32 mouse cellular contexts compared by ENCODE assay signal in genomic region chr1:172653900-172654299, GRCm38 (mm10). TPM values are rescaled to one million over a fixed set of nuclear protein-coding genes. Genes with fewer than 3 reads are reported as not detected.
"Had no signal": no experiment of that assay in that cellular context is flagged by ENCODE, and none has a peak within 500 bp of the region (broad histone marks: within the 10 kb centered on the region; RNA-seq: fewer than 3 reads in every experiment).

No protein-coding gene starts in this region.

- H3K4me1 ChIP-seq: midbrain, embryonic 12.5 days; neural tube, embryonic 13.5 days had no signal

- H3K27me3 ChIP-seq: midbrain, embryonic 12.5 days; neural tube, embryonic 13.5 days had no signal

- H3K9ac ChIP-seq: liver, embryonic 14.5 days; liver, postnatal 0 days; lung, embryonic 14.5 days; midbrain, embryonic 12.5 days; neural tube, embryonic 13.5 days had no signal

- DNase-seq: kidney, adult 18-20 months; kidney, adult 9 months; kidney, postnatal 25 days; layer of hippocampus, adult 9-11 months; liver, postnatal 0 days; lung, embryonic 14.5 days; retina, postnatal 1 day; right cerebral cortex, postnatal 25 days; thymus, adult 2 months; thymus, postnatal 14 days; thymus, postnatal 4 days had no signal

- H3K4me3 ChIP-seq: layer of hippocampus, adult 2 months; megakaryocyte, embryonic 14.5 days; midbrain, embryonic 12.5 days; myocyte; neural tube, embryonic 13.5 days had no signal

- H3K4me2 ChIP-seq: liver, embryonic 11.5 days; lung, embryonic 14.5 days; midbrain, embryonic 12.5 days; neural tube, embryonic 13.5 days had no signal

- ATAC-seq: liver, postnatal 0 days; lung, postnatal 0 days; midbrain, embryonic 16.5 days had no signal

- H3K36me3 ChIP-seq: midbrain, embryonic 12.5 days; neural tube, embryonic 13.5 days had no signal

- H3K9me3 ChIP-seq: megakaryocyte, embryonic 14.5 days; midbrain, embryonic 12.5 days; neural tube, embryonic 13.5 days had no signal

- H3K27ac ChIP-seq: kidney, postnatal 0 days; layer of hippocampus, adult 2 months; liver, embryonic 14.5 days; macrophage; midbrain, embryonic 12.5 days; neural tube, embryonic 13.5 days had no signal

RNA-seq across cellular contexts. Expression of gene Dusp23, which starts 21.1 kb away (rescaled TPM):
- total RNA-seq: neutrophil, adult 5-6 weeks had no signal

RNA-seq across cellular contexts. Expression of gene Crp, which starts 44.0 kb away (rescaled TPM):
- total RNA-seq: layer of hippocampus, adult 2 months; layer of hippocampus, postnatal 25 days; left cerebral cortex, adult 18-20 months; left cerebral cortex, postnatal 25 days; monocyte, adult 5-6 weeks; neutrophil, adult 5-6 weeks had no signal
- polyA plus RNA-seq: kidney, postnatal 0 days; large intestine, adult 2 months; limb, embryonic 11.5 days; limb, embryonic 14.5 days; lung, embryonic 14.5 days; macrophage; midbrain, embryonic 12.5 days; midbrain, embryonic 16.5 days; myocyte; small intestine, adult 2 months had no signal

RNA-seq across cellular contexts. Expression of gene Fcrl6, which starts 51.5 kb away (rescaled TPM):
- total RNA-seq: layer of hippocampus, adult 2 months; layer of hippocampus, postnatal 25 days; left cerebral cortex, adult 18-20 months; left cerebral cortex, postnatal 25 days; monocyte, adult 5-6 weeks had no signal
- polyA plus RNA-seq: kidney, postnatal 0 days; large intestine, adult 2 months; liver, embryonic 14.5 days; lung, embryonic 14.5 days; lung, postnatal 0 days; macrophage; myocyte; small intestine, adult 2 months; stomach, embryonic 16.5 days; thymus, adult 2 months had no signal
